Mouse (Mus musculus): ENCODE measurements around the gene Relb. TPM values are rescaled to one million over a fixed set of nuclear protein-coding genes. Genes with fewer than 3 reads are reported as not detected.
A peak's percentile ranks its signal among the peaks of the same experiment; 100 is the strongest.

Relb gene
- polyA plus RNA-seq, 1 experiment from 2014 or later: 14.0 TPM

GRCm38 (mm10) chr7:19628536-19629360, 490 bp downstream of the Relb start:
- H3K4me3 ChIP-seq (replicated peaks): peak overlapping the region; percentile 71
- H3K27me3 ChIP-seq: no peaks in the 10 kb centered on the region
- peak overlapping the region; percentile 55 for H3K9ac ChIP-seq
- H3K4me2 ChIP-seq (replicated peaks): peak overlapping the region; percentile 96
- 1% methylated on average over 57 of the region's 57 CpGs for WGBS
- H3K36me3 ChIP-seq: peaks cover 23% of the 10 kb centered on the region
- peak; percentile 88 for ATAC-seq (ENCODE audit: insufficient number of reproducible peaks, low FRiP score, low TSS enrichment, low read depth)
- H3K4me1 ChIP-seq: peaks cover 5% of the 10 kb centered on the region; the same call in 1 of the 2 replicates
- H3K27ac ChIP-seq (replicated peaks): peak overlapping the region; percentile 88
- no peaks in the 10 kb centered on the region for H3K9me3 ChIP-seq (replicated peaks)

- 15% methylated on average over 17 of the region's 17 CpGs for WGBS
- no peak overlapping the region for H3K9ac ChIP-seq
- peak overlapping the region; percentile 96 for H3K4me2 ChIP-seq (replicated peaks)
- H3K4me1 ChIP-seq: peaks cover 5% of the 10 kb centered on the region; the same call in 1 of the 2 replicates
- peak overlapping the region; percentile 88 for H3K27ac ChIP-seq (replicated peaks)
- H3K36me3 ChIP-seq: peaks cover 17% of the 10 kb centered on the region
- no peak for ATAC-seq (ENCODE audit: insufficient number of reproducible peaks, low FRiP score, low TSS enrichment, low read depth)
- H3K9me3 ChIP-seq (replicated peaks): no peaks in the 10 kb centered on the region
- H3K4me3 ChIP-seq (replicated peaks): peak overlapping the region; percentile 71
- H3K27me3 ChIP-seq: no peaks in the 10 kb centered on the region
Observed at GRCm38 (mm10) chr7:19628192-19628535, 1.1 kb downstream of the Relb start.

GRCm38 (mm10) chr7:19627721-19628120, 1.5 kb downstream of the Relb start:
- Histone ChIP-seq H3K9me3 (replicated peaks) (no peaks in the 10 kb centered on the region), H3K4me2 (replicated peaks) (peak overlapping the region; percentile 96; the same call in 1 of the 2 replicates), H3K4me3 (replicated peaks) (peak overlapping the region; percentile 71), H3K27ac (replicated peaks) (no peak overlapping the region), H3K27me3 (no peaks in the 10 kb centered on the region), H3K4me1 (peaks cover 5% of the 10 kb centered on the region; the same call in 1 of the 2 replicates), H3K9ac (no peak overlapping the region), H3K36me3 (peaks cover 13% of the 10 kb centered on the region; the same call in 1 of the 2 replicates)
- ATAC-seq (ENCODE audit: insufficient number of reproducible peaks, low FRiP score, low TSS enrichment, low read depth): no peak
- 69% methylated on average over 3 of the region's 3 CpGs for WGBS

GRCm38 (mm10) chr7:19623433-19623832, 5.8 kb downstream of the Relb start:
- Histone ChIP-seq H3K9me3 (replicated peaks) (no peaks in the 10 kb centered on the region), H3K4me1 (peaks cover 6% of the 10 kb centered on the region), H3K9ac (no peak overlapping the region), H3K4me3 (replicated peaks) (no peak overlapping the region), H3K36me3 (no peaks in the 10 kb centered on the region), H3K4me2 (replicated peaks) (no peak overlapping the region), H3K27ac (replicated peaks) (no peak overlapping the region), H3K27me3 (no peaks in the 10 kb centered on the region)
- WGBS: 67% methylated on average over 2 of the region's 2 CpGs
- no peak for ATAC-seq (ENCODE audit: insufficient number of reproducible peaks, low FRiP score, low TSS enrichment, low read depth)

GRCm38 (mm10) chr7:19622241-19622640, 7.0 kb downstream of the Relb start:
- ATAC-seq (ENCODE audit: insufficient number of reproducible peaks, low FRiP score, low TSS enrichment, low read depth): no peak
- H3K4me3 ChIP-seq (replicated peaks): no peak overlapping the region
- no peak overlapping the region for H3K4me2 ChIP-seq (replicated peaks)
- 25% methylated on average over 6 of the region's 6 CpGs for WGBS
- H3K36me3 ChIP-seq: no peaks in the 10 kb centered on the region
- H3K27me3 ChIP-seq: no peaks in the 10 kb centered on the region
- no peak overlapping the region for H3K9ac ChIP-seq
- H3K4me1 ChIP-seq: peaks cover 6% of the 10 kb centered on the region
- H3K27ac ChIP-seq (replicated peaks): no peak overlapping the region
- no peaks in the 10 kb centered on the region for H3K9me3 ChIP-seq (replicated peaks)

- Histone ChIP-seq H3K27me3 (no peaks in the 10 kb centered on the region), H3K4me1 (peaks cover 6% of the 10 kb centered on the region), H3K4me2 (replicated peaks) (no peak overlapping the region), H3K4me3 (replicated peaks) (no peak overlapping the region), H3K9ac (no peak overlapping the region), H3K9me3 (replicated peaks) (no peaks in the 10 kb centered on the region), H3K27ac (replicated peaks) (no peak overlapping the region), H3K36me3 (peaks cover 7% of the 10 kb centered on the region; the same call in 1 of the 2 replicates)
- ATAC-seq (ENCODE audit: insufficient number of reproducible peaks, low FRiP score, low TSS enrichment, low read depth): no peak
- 84% methylated on average over 7 of the region's 7 CpGs for whole genome bisulfite sequencing
Observed at GRCm38 (mm10) chr7:19620811-19621210, 8.4 kb downstream of the Relb start.

- Histone ChIP-seq H3K4me2 (replicated peaks) (peak overlapping the region; percentile 55), H3K4me3 (replicated peaks) (peak overlapping the region; percentile 37), H3K27ac (replicated peaks) (peak overlapping the region; percentile 53; the same call in 1 of the 2 replicates), H3K27me3 (no peaks in the 10 kb centered on the region), H3K36me3 (peaks cover 12% of the 10 kb centered on the region; the same call in 1 of the 2 replicates), H3K9ac (no peak overlapping the region), H3K4me1 (peaks cover 6% of the 10 kb centered on the region), H3K9me3 (replicated peaks) (no peaks in the 10 kb centered on the region)
- peak; percentile 82 for ATAC-seq (ENCODE audit: insufficient number of reproducible peaks, low FRiP score, low TSS enrichment, low read depth)
- 5% methylated on average over 35 of the region's 35 CpGs for WGBS
Observed at GRCm38 (mm10) chr7:19619004-19619801, 10.0 kb downstream of the Relb start.

- Histone ChIP-seq H3K4me3 (replicated peaks) (no peak overlapping the region), H3K36me3 (peaks cover 43% of the 10 kb centered on the region), H3K4me2 (replicated peaks) (no peak overlapping the region), H3K4me1 (peaks cover 6% of the 10 kb centered on the region), H3K27ac (replicated peaks) (no peak overlapping the region), H3K9me3 (replicated peaks) (no peaks in the 10 kb centered on the region), H3K9ac (no peak overlapping the region), H3K27me3 (no peaks in the 10 kb centered on the region)
- WGBS: 83% methylated on average over 12 of the region's 12 CpGs
- ATAC-seq (ENCODE audit: insufficient number of reproducible peaks, low FRiP score, low TSS enrichment, low read depth): no peak
Observed at GRCm38 (mm10) chr7:19615036-19615577, 14.1 kb downstream of the Relb start.

GRCm38 (mm10) chr7:19610969-19611368, 18.3 kb downstream of the Relb start:
- Histone ChIP-seq H3K27ac (replicated peaks) (no peak overlapping the region), H3K4me3 (replicated peaks) (no peak overlapping the region), H3K27me3 (no peaks in the 10 kb centered on the region), H3K36me3 (peaks cover 44% of the 10 kb centered on the region), H3K4me1 (no peaks in the 10 kb centered on the region), H3K9ac (no peak overlapping the region), H3K4me2 (replicated peaks) (no peak overlapping the region), H3K9me3 (replicated peaks) (no peaks in the 10 kb centered on the region)
- 77% methylated on average over 5 of the region's 5 CpGs for WGBS
- no peak for ATAC-seq (ENCODE audit: insufficient number of reproducible peaks, low FRiP score, low TSS enrichment, low read depth)

GRCm38 (mm10) chr7:19609641-19610332, 19.5 kb downstream of the Relb start:
- no peak overlapping the region for H3K27ac ChIP-seq (replicated peaks)
- H3K4me2 ChIP-seq (replicated peaks): no peak overlapping the region
- H3K9ac ChIP-seq: no peak overlapping the region
- ATAC-seq (ENCODE audit: insufficient number of reproducible peaks, low FRiP score, low TSS enrichment, low read depth): no peak
- H3K9me3 ChIP-seq (replicated peaks): no peaks in the 10 kb centered on the region
- H3K4me1 ChIP-seq: no peaks in the 10 kb centered on the region
- H3K27me3 ChIP-seq: no peaks in the 10 kb centered on the region
- WGBS: 87% methylated on average over 12 of the region's 12 CpGs
- peaks cover 39% of the 10 kb centered on the region for H3K36me3 ChIP-seq
- no peak overlapping the region for H3K4me3 ChIP-seq (replicated peaks)

- Histone ChIP-seq H3K9ac (no peak overlapping the region), H3K4me2 (replicated peaks) (no peak overlapping the region), H3K4me3 (replicated peaks) (no peak overlapping the region), H3K27ac (replicated peaks) (no peak overlapping the region), H3K9me3 (replicated peaks) (no peaks in the 10 kb centered on the region), H3K4me1 (peaks cover 16% of the 10 kb centered on the region), H3K27me3 (no peaks in the 10 kb centered on the region), H3K36me3 (peaks cover 28% of the 10 kb centered on the region)
- no peak for ATAC-seq (ENCODE audit: insufficient number of reproducible peaks, low FRiP score, low TSS enrichment, low read depth)
- WGBS: 78% methylated on average over 5 of the region's 5 CpGs
Observed at GRCm38 (mm10) chr7:19607291-19607690, 21.9 kb downstream of the Relb start.
